Mouse (Mus musculus) layer of hippocampus, adult 6 months (tissue): ENCODE data around the gene Gm9837. TPM values are rescaled to one million over a fixed set of nuclear protein-coding genes. Genes with fewer than 3 reads are reported as not detected.

Experiments used
- long read RNA-seq, 2 experiments: library from polyadenylated mRNA; unstranded; transcript quantifications; one replicate each; pipeline ENCODE4 v2.0.0; 2019 to 2020
- polyA plus RNA-seq: library from polyadenylated mRNA; unstranded; fragments of <200 nt; fragmentation: Nextera tagmentation; gene quantifications from 2 replicates; pipeline ENCODE4 v1.2.3, GENCODE M21; 2021

Gm9837 gene
- not detected in 2 replicates for polyA plus RNA-seq
- long read RNA-seq, experiment 1, result 0 reads
- long read RNA-seq, experiment 2, result 0 reads

GRCm38 (mm10) chr11:53469968-53470695, at the start of gene Gm9837:
Gene Gm9837 (minus strand): TSS chr11:53470479.

GRCm38 (mm10) chr11:53519207-53520121, 49.2 kb upstream of the Gm9837 start, which contains the start of gene Sept8:
Gene Sept8 (plus strand): TSS chr11:53519257.

GRCm38 (mm10) chr11:53479783-53480301, 9.6 kb upstream of the Gm9837 start, which contains the start of the genes Gm9945 and Sowaha:
Gene Gm9945 (plus strand): TSS chr11:53480166.
Gene Sowaha (minus strand): TSS chr11:53480274.

GRCm38 (mm10) chr11:53456474-53457371, 13.6 kb downstream of the Gm9837 start, which contains the start of the genes Gm10447 and Shroom1:
Gene Gm10447 (minus strand): TSS chr11:53457110.
Gene Shroom1 (plus strand): TSS chr11:53457205.

GRCm38 (mm10) chr11:53430670-53431346, 39.5 kb downstream of the Gm9837 start, which contains the start of the genes Uqcrq and Gdf9:
Gene Uqcrq (minus strand): TSS chr11:53430831.
Gene Gdf9 (plus strand): TSS chr11:53431023.

GRCm38 (mm10) chr11:53423036-53423435, 47.2 kb downstream of the Gm9837 start, which contains the start of gene Leap2:
Gene Leap2 (minus strand): TSS chr11:53423170.

Other genes starting within 250 kb of the Gm9837 start
- gene Hspa4, start 170.0 kb downstream of the Gm9837 start, polyA plus RNA-seq, result 33.7 and 35.1 TPM in 2 replicates
- gene Zcchc10, start 145.8 kb downstream of the Gm9837 start, polyA plus RNA-seq, result 8.6 and 10.2 TPM in 2 replicates
- gene Aff4, start 119.6 kb downstream of the Gm9837 start, polyA plus RNA-seq, result 13.2 and 15.0 TPM in 2 replicates
- gene Leap2, start 47.3 kb downstream of the Gm9837 start, polyA plus RNA-seq, result not detected in 2 replicates
- 1,616 and 1,818 TPM in 2 replicates for gene Uqcrq, start 39.6 kb downstream of the Gm9837 start, polyA plus RNA-seq
- 1.2 and 1.3 TPM in 2 replicates for gene Gdf9, start 39.5 kb downstream of the Gm9837 start, polyA plus RNA-seq
- gene Gm10447, start 13.4 kb downstream of the Gm9837 start, polyA plus RNA-seq, result 0.06 TPM in 1 of 2 replicates, not detected in the other
- gene Shroom1, start 13.3 kb downstream of the Gm9837 start, polyA plus RNA-seq, result 3.4 and 3.5 TPM in 2 replicates
- gene Gm9945, start 9.7 kb upstream of the Gm9837 start, polyA plus RNA-seq, result 1.5 and 2.4 TPM in 2 replicates
- 65.5 and 66.0 TPM in 2 replicates for gene Sowaha, start 9.8 kb upstream of the Gm9837 start, polyA plus RNA-seq
- 107 and 117 TPM in 2 replicates for gene Sept8, start 48.8 kb upstream of the Gm9837 start, polyA plus RNA-seq
- 112 and 121 TPM in 2 replicates for gene Kif3a, start 96.9 kb upstream of the Gm9837 start, polyA plus RNA-seq
- gene Il4, start 148.2 kb upstream of the Gm9837 start, polyA plus RNA-seq, result 0.40 and 0.43 TPM in 2 replicates
- gene Il13, start 164.2 kb upstream of the Gm9837 start, polyA plus RNA-seq, result not detected in 2 replicates
- gene Rad50, start 236.8 kb upstream of the Gm9837 start, polyA plus RNA-seq, result 6.1 and 6.8 TPM in 2 replicates